Mouse (Mus musculus): Measurements from ENCODE around the gene A630001G21Rik. TPM values are rescaled to one million over a fixed set of nuclear protein-coding genes. Genes with fewer than 3 reads are reported as not detected.

A630001G21Rik gene
- total RNA-seq, 2 experiments from 2014 or later, result 0.98 to 1.1 TPM

DNA sequence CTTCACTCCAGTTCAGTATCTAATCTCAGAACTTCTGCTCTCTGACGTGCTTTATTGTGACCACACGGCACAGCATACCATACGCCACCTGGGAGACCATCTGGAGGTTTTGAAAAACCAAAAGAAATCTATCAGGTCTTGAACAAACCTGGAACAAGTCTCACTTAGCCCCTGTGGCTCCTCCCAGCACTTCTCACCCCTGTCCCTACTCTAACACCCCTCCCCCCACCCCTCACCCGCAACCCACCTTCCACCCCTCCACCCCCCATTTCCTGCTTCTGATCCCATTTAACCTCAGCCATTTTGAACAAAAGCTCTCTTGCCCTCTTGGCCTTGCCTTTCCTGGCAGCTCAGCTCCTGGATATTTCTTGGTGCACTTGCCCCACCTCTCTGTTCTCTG, 98.2 kb downstream of the A630001G21Rik start:
- DNase-seq (ENCODE audit: low spot score in 2 of 2), result no peak

Small RNA genes lying within 50 kb of the gene (microRNA-seq; reads per million reads assigned to microRNA genes)
- not detected for gene Gm25472
- not detected for gene Mir8096

Other genes starting within 250 kb of the A630001G21Rik start
- gene G530012D18Rik, start 203.0 kb downstream of the A630001G21Rik start, total RNA-seq (2021), result not detected
- 1 to 10 TPM; 1.1 to 2.0 TPM for gene Sp110, start 179.8 kb downstream of the A630001G21Rik start, total RNA-seq (2021)
- gene Sp140, start 178.3 kb downstream of the A630001G21Rik start, total RNA-seq (2021), result 1 to 10 TPM in 1 of 2 experiments, under 1 TPM in 1; 0.86 to 1.5 TPM
- gene Sp100, start 128.7 kb downstream of the A630001G21Rik start, total RNA-seq (2021), result 1 to 10 TPM; 1.5 to 2.0 TPM
- 10 to 100 TPM; 75.5 to 75.6 TPM for gene Cab39, start 14.8 kb upstream of the A630001G21Rik start, total RNA-seq (2021)
- 10 to 100 TPM; 79.6 to 80.8 TPM for gene Itm2c, start 115.6 kb upstream of the A630001G21Rik start, total RNA-seq (2021)
- gene 4933407L21Rik, start 149.8 kb upstream of the A630001G21Rik start, total RNA-seq (2021), result under 1 TPM; 0.39 to 0.96 TPM
- gene Gpr55, start 182.4 kb upstream of the A630001G21Rik start, total RNA-seq (2021), result not detected
- not detected for gene Spata3, start 238.2 kb upstream of the A630001G21Rik start, total RNA-seq (2021)